Mouse (Mus musculus): ENCODE results near the gene Colgalt1.

Colgalt1 gene

GRCm38 (mm10) chr8:71670621-71671548 is 60.1 kb downstream of the Colgalt1 start:
- DNase-seq = peak; percentile 58

- DNase-seq = peak; percentile 98
Measured at GRCm38 (mm10) chr8:71671549-71671965, 60.8 kb downstream of the Colgalt1 start, which contains the start of gene Unc13a. Gene Unc13a, minus strand, starts transcription at chr8:71671757.

- DNase-seq = no peak
Measured at GRCm38 (mm10) chr8:71672168-71672735, 61.5 kb downstream of the Colgalt1 start.

- DNase-seq = no peak
Measured at GRCm38 (mm10) chr8:71674071-71674470, 63.3 kb downstream of the Colgalt1 start.
